Mouse (Mus musculus) lung, postnatal 0 days (tissue): Measurements from ENCODE around the gene Stk4.

ENCODE experiments used
- CTCF ChIP-seq: IDR thresholded peaks from 2 replicates; pipeline ENCODE4 v1.5.1; 2016; ENCODE audit warnings: antibody characterized with exemption, mild to moderate bottlenecking
- EP300 ChIP-seq: IDR thresholded peaks from 2 replicates; pipeline ENCODE4 v1.6.1; 2016; ENCODE audit warnings: antibody characterized with exemption, mild to moderate bottlenecking, control low read depth

DNA sequence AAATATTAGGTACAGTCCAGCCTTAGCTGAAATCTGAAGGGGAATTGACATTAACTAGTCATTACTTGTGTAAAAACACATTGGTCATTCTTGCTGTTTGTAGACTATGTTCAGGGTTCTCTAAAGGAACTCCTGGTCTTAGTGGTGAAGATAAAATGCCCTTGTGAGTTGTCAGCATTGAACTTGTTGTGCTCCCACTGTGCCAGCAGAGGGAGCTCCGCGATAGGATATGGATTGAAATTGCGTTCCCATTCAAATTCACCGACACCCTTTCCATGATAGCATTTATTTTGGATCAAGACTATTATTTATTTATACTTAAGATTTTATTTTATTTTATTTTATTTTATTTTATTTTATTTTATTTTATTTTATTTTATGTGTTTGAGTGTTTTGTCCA, 33.4 kb downstream of the Stk4 start:
- TF ChIP-seq CTCF = peak; percentile 87
- no peak for TF ChIP-seq EP300
